Mouse (Mus musculus) heart, postnatal 4 days (tissue): ENCODE results near the gene Siah1a. TPM values are rescaled to one million over a fixed set of nuclear protein-coding genes. Genes with fewer than 3 reads are reported as not detected.

Experiments
- DNase-seq: peaks from one replicate; pipeline ENCODE4 v3.0.0; 2021
- total RNA-seq, 2 experiments: library from RNA; stranded (reverse); gene quantifications; 2 replicates each; pipeline ENCODE4 v1.2.3; 2021

Siah1a gene
- 10 to 100 TPM; 30.2 to 31.2 TPM for total RNA-seq

- peak; percentile 70 for DNase-seq
These were observed at the start of gene Siah1a, which contains the start of gene Gm10638 for GRCm38 (mm10) chr8:86745221-86745934. Siah1a (minus strand) TSS chr8:86745934. Gm10638 (plus strand) TSS chr8:86745699.

- no peak for DNase-seq
These were observed 49.0 kb upstream of the Siah1a start for GRCm38 (mm10) chr8:86794716-86795115.

GRCm38 (mm10) chr8:86791542-86791941 is 45.8 kb upstream of the Siah1a start:
- DNase-seq = no peak

GRCm38 (mm10) chr8:86789576-86789975 is 43.8 kb upstream of the Siah1a start:
- DNase-seq = no peak

GRCm38 (mm10) chr8:86787891-86788420 is 42.2 kb upstream of the Siah1a start:
- DNase-seq = peak; percentile 76

GRCm38 (mm10) chr8:86786498-86786897 is 40.8 kb upstream of the Siah1a start:
- peak; percentile 39 for DNase-seq

- DNase-seq = no peak
These were observed 35.4 kb upstream of the Siah1a start for GRCm38 (mm10) chr8:86781094-86781493.

GRCm38 (mm10) chr8:86779207-86779606 is 33.5 kb upstream of the Siah1a start:
- no peak for DNase-seq

GRCm38 (mm10) chr8:86769945-86770715 is 24.4 kb upstream of the Siah1a start:
- no peak for DNase-seq

- peak; percentile 82 for DNase-seq
These were observed 22.8 kb upstream of the Siah1a start for GRCm38 (mm10) chr8:86768499-86768898.

GRCm38 (mm10) chr8:86766548-86767211 is 20.9 kb upstream of the Siah1a start:
- DNase-seq = peak; percentile 25

- DNase-seq = no peak
These were observed 19.9 kb upstream of the Siah1a start for GRCm38 (mm10) chr8:86765669-86766068.

GRCm38 (mm10) chr8:86765155-86765554 is 19.4 kb upstream of the Siah1a start:
- no peak for DNase-seq

GRCm38 (mm10) chr8:86762806-86763205 is 17.1 kb upstream of the Siah1a start:
- DNase-seq = no peak

GRCm38 (mm10) chr8:86760746-86761145 is 15.0 kb upstream of the Siah1a start:
- no peak for DNase-seq

GRCm38 (mm10) chr8:86759090-86759491 is 13.4 kb upstream of the Siah1a start:
- DNase-seq = no peak

GRCm38 (mm10) chr8:86758651-86759050 is 12.9 kb upstream of the Siah1a start:
- no peak for DNase-seq

GRCm38 (mm10) chr8:86756948-86757733 is 11.4 kb upstream of the Siah1a start:
- peak; percentile 36 for DNase-seq

GRCm38 (mm10) chr8:86749842-86750241 is 4.1 kb upstream of the Siah1a start:
- no peak for DNase-seq

GRCm38 (mm10) chr8:86746511-86746910 is 777 bp upstream of the Siah1a start:
- peak; percentile 24 for DNase-seq

GRCm38 (mm10) chr8:86745935-86746441 is 254 bp upstream of the Siah1a start:
- peak; percentile 98 for DNase-seq
